Mouse (Mus musculus): ENCODE results near the gene Gm20806. TPM values are rescaled to one million over a fixed set of nuclear protein-coding genes. Genes with fewer than 3 reads are reported as not detected.

Gm20806 gene
- polyA plus RNA-seq (2012; rRNA removed): not detected in 2 replicates

GRCm38 (mm10) chrY:78837956-78838355 is at the start of gene Gm20806:
Gene Gm20806, minus strand, starts transcription at chrY:78838056.

